Mouse (Mus musculus): ENCODE measurements at regions not wholly inside any gene's neighbourhood (a gene's known extent, or its start where the extent isn't known, plus 50 kb on each side); places are given as distances from the start of the nearest gene placed in this dataset.
A peak's percentile ranks its signal among the peaks of the same experiment; 100 is the strongest.

GRCm38 (mm10) chr10:111598650-111599049 is 92.6 kb downstream of the Phlda1 start:
- H3K79me2 ChIP-seq (ENCODE audit: control insufficient read depth, insufficient read depth, low read length, poor library complexity): no peaks in the 10 kb centered on the region
- H3K27me3 ChIP-seq (ENCODE audit: control insufficient read depth in 1 of 2, insufficient read depth in 2 of 2, low read length in 2 of 2): no peaks in the 10 kb centered on the region
- no peak for TF ChIP-seq SMC3 (IDR thresholded peaks at IDR 0.05; ENCODE audit: low read depth, low read length)
- 0 out of 2 replicates have a peak, but pooled peaks have one; percentile 3 for TF ChIP-seq TAL1 (IDR thresholded peaks at IDR 0.05; ENCODE audit: low read length)
- TF ChIP-seq GABPA (IDR thresholded peaks at IDR 0.05; ENCODE audit: low read depth, low read length): no peak
- no peak for TF ChIP-seq ETS1 (IDR thresholded peaks at IDR 0.05; ENCODE audit: low read depth, low read length)
- TF ChIP-seq ELF1 (IDR thresholded peaks at IDR 0.05; ENCODE audit: low read depth, low read length): no peak
- TF ChIP-seq CHD2 (IDR thresholded peaks at IDR 0.05; ENCODE audit: low read length): no peak
- no peak for TF ChIP-seq CHD1 (IDR thresholded peaks at IDR 0.05; ENCODE audit: low read depth, low read length)
- TF ChIP-seq RAD21 (IDR thresholded peaks at IDR 0.05; ENCODE audit: low read depth, low read length): no peak
- TF ChIP-seq ZMIZ1 (IDR thresholded peaks at IDR 0.05; ENCODE audit: low read depth, low read length): no peak
- no peak for TF ChIP-seq MAX (IDR thresholded peaks at IDR 0.05; ENCODE audit: low read length)
- TF ChIP-seq EP300 (IDR thresholded peaks at IDR 0.05; ENCODE audit: low read depth in 1 of 2, low read length in 2 of 2): peak in 1 of 2 experiments; percentile 18; a peak in 1 of 4 replicates
- TF ChIP-seq TCF12 (IDR thresholded peaks at IDR 0.05; ENCODE audit: low read depth, low read length): no peak
- no peak for TF ChIP-seq KAT2A (conservative IDR thresholded peaks at IDR 0.05; ENCODE audit: low read depth, low read length)
- no peak for TF ChIP-seq MYC (IDR thresholded peaks at IDR 0.05; ENCODE audit: low read depth, low read length)
- no peaks in the 10 kb centered on the region for H3K9me3 ChIP-seq (replicated peaks; ENCODE audit: insufficient read depth, low read length)
- no peak overlapping the region for H3K27ac ChIP-seq (ENCODE audit: control insufficient read depth, low read depth, low read length)
- peak; percentile 57 for DNase-seq (ENCODE audit: low read depth, low spot score)
- peaks cover 0 to 33% of the 10 kb centered on the region in 2 experiments; a peak in 2 of 4 replicates for H3K36me3 ChIP-seq (ENCODE audit: control insufficient read depth in 1 of 2, insufficient read depth in 2 of 2, low read length in 2 of 2)
- no peak overlapping the region for H3K4me3 ChIP-seq (ENCODE audit: control insufficient read depth in 1 of 2, insufficient read depth in 1 of 2, low read depth in 2 of 2, low read length in 2 of 2)
- peaks cover 11 to 48% of the 10 kb centered on the region in 2 experiments for H3K4me1 ChIP-seq (ENCODE audit: control insufficient read depth in 1 of 2, insufficient read depth in 2 of 2, low read length in 2 of 2)
- no peak overlapping the region for H3K9ac ChIP-seq (ENCODE audit: control insufficient read depth, low read depth, low read length, poor library complexity, severe bottlenecking)

- peak; percentile 26; the same call in 1 of the 2 replicates for TF ChIP-seq GATA1 (IDR thresholded peaks at IDR 0.05; ENCODE audit: low read depth, low read length)
- no peak for TF ChIP-seq POLR2AphosphoS5 (IDR thresholded peaks at IDR 0.05; ENCODE audit: borderline replicate concordance, low read depth, low read length)
- TF ChIP-seq ZNF384 (IDR thresholded peaks at IDR 0.05; ENCODE audit: low read depth, low read length): peak; percentile 80
- TF ChIP-seq ETS1 (IDR thresholded peaks at IDR 0.05; ENCODE audit: low read depth, low read length): peak; percentile 58; the same call in 1 of the 2 replicates
- H3K9ac ChIP-seq (ENCODE audit: control insufficient read depth, low read depth, low read length, poor library complexity, severe bottlenecking): no peak overlapping the region
- H3K27ac ChIP-seq (ENCODE audit: control insufficient read depth, low read depth, low read length): peak overlapping the region; percentile 6; the same call in 1 of the 2 replicates
Observed at GRCm38 (mm10) chr10:111599297-111600250, 93.5 kb downstream of the Phlda1 start.

More at GRCm38 (mm10) chr10:111599297-111600250, 93.5 kb downstream of the Phlda1 start:
- Histone ChIP-seq H3K27me3 (ENCODE audit: control insufficient read depth in 1 of 2, insufficient read depth in 2 of 2, low read length in 2 of 2) (no peaks in the 10 kb centered on the region), H3K36me3 (ENCODE audit: control insufficient read depth in 1 of 2, insufficient read depth in 2 of 2, low read length in 2 of 2) (peaks cover 0 to 29% of the 10 kb centered on the region in 2 experiments; a peak in 2 of 4 replicates), H3K4me3 (ENCODE audit: control insufficient read depth in 1 of 2, insufficient read depth in 1 of 2, low read depth in 2 of 2, low read length in 2 of 2) (no peak overlapping the region), H3K9me3 (replicated peaks; ENCODE audit: insufficient read depth, low read length) (no peaks in the 10 kb centered on the region), H3K79me2 (ENCODE audit: control insufficient read depth, insufficient read depth, low read length, poor library complexity) (no peaks in the 10 kb centered on the region), H3K4me1 (ENCODE audit: control insufficient read depth in 1 of 2, insufficient read depth in 2 of 2, low read length in 2 of 2) (peaks cover 8 to 41% of the 10 kb centered on the region in 2 experiments)
- DNase-seq (ENCODE audit: low read depth, low spot score): no peak

Data from MEL (cell line).